Mouse (Mus musculus): Measurements from ENCODE around the gene Txnl4b.

- TF ChIP-seq CTCF (IDR thresholded peaks at IDR 0.05; ENCODE audit: extremely low read depth, insufficient read depth, low read length) (no peak), POLR2A (IDR thresholded peaks at IDR 0.05; ENCODE audit: extremely low read depth, insufficient read depth, low read length) (no peak)
Observed at GRCm38 (mm10) chr8:109544049-109544448, 21.6 kb upstream of the Txnl4b start.
